Mouse (Mus musculus): ENCODE results near the gene Fam169b. TPM values are rescaled to one million over a fixed set of nuclear protein-coding genes. Genes with fewer than 3 reads are reported as not detected.

Gene Fam169b
- polyA plus RNA-seq, 2 experiments, result 0.28 to 0.30 TPM

DNA sequence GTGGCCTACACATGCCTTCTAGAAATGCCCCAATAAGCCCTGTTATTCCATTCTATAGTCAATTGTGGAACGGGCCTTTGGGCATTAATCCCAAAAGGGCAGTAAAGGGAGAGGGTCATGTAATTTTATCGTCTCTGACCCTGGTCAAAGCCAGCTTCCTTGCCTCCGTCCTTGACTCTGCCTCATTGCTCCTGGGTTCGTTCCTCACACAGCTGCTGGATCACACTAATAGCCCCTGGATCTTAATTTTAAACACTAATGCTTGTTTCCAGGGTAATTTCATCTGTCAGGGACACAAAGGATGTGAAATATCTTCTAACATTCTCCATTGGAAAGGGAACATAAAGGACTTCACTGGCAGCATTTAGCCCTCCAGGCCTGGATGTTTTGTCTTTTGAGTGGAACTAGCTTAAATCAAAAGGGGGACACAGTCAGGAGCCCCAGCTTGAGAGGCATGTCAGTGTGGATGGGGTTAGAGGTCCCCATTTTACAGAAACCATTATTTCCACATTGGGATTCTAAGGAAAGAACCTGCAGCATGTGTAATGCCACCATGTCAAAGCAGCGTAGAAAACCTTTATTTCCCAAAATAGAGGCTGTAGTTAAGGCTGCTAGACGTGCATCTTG lies 122.2 kb downstream of the Fam169b start:
- DNase-seq (ENCODE audit: low read depth in 3 of 3, low spot score in 3 of 3) (no peak), ATAC-seq (ENCODE audit: insufficient read depth) (no peak)
- Histone ChIP-seq H3K9ac (replicated peaks) (no peak overlapping the region), H3K4me3 (ENCODE audit: insufficient read depth in 1 of 2, low read depth in 2 of 2, low read length in 2 of 2) (no peak overlapping the region), H3K9me3 (ENCODE audit: control insufficient read depth, low read length) (no peaks in the 10 kb centered on the region), H3K27me3 (ENCODE audit: control insufficient read depth, insufficient read depth, low read length) (no peaks in the 10 kb centered on the region), H3K4me2 (ENCODE audit: low read depth) (no peak overlapping the region), H3K4me1 (replicated peaks; ENCODE audit: control insufficient read depth in 2 of 2, insufficient read depth in 2 of 2, low read length in 1 of 2) (no peaks in the 10 kb centered on the region), H3K36me3 (replicated peaks; ENCODE audit: control insufficient read depth, insufficient read depth, low read depth) (no peaks in the 10 kb centered on the region), H3K27ac (no peak overlapping the region)
- no peak for TF ChIP-seq EP300 (IDR thresholded peaks at IDR 0.05; ENCODE audit: low read depth)
- no peak for TF ChIP-seq CTCF (IDR thresholded peaks at IDR 0.05; ENCODE audit: low read depth)
- 53% methylated on average over 6 of the region's 6 CpGs for WGBS (ENCODE audit: insufficient replicate concordance)

DNA sequence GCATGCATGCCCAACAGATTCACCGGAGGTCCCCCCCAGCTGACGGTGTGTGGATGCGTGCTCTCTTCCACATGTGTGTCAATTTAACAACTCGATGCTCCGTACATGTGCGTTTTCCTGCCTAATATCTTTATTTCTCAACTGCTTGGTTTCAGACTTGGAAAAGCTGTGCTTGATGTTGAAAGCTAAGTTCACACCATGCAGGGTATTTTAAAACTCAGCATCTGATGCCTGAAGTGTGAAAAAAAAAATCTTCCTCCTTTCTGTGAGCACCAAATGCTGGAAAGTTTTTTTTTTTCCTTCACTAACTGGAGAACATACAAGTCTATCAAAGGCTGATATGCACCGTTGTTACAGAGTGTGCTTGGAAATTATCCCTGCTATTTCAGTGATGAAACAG lies 126.9 kb downstream of the Fam169b start:
- no peak overlapping the region for H3K27ac ChIP-seq
- ATAC-seq (ENCODE audit: insufficient read depth) (no peak), DNase-seq (ENCODE audit: low read depth in 3 of 3, low spot score in 3 of 3) (no peak)
- H3K4me1 ChIP-seq (replicated peaks; ENCODE audit: control insufficient read depth in 2 of 2, insufficient read depth in 2 of 2, low read length in 1 of 2), result no peaks in the 10 kb centered on the region
- H3K9ac ChIP-seq (replicated peaks), result no peak overlapping the region
- TF ChIP-seq CTCF (IDR thresholded peaks at IDR 0.05; ENCODE audit: low read depth), result no peak
- TF ChIP-seq EP300 (IDR thresholded peaks at IDR 0.05; ENCODE audit: low read depth), result no peak
- H3K27me3 ChIP-seq (ENCODE audit: control insufficient read depth, insufficient read depth, low read length), result no peaks in the 10 kb centered on the region
- no peak overlapping the region for H3K4me3 ChIP-seq (ENCODE audit: insufficient read depth in 1 of 2, low read depth in 2 of 2, low read length in 2 of 2)
- no peaks in the 10 kb centered on the region for H3K9me3 ChIP-seq (ENCODE audit: control insufficient read depth, low read length)
- H3K4me2 ChIP-seq (ENCODE audit: low read depth), result no peak overlapping the region
- H3K36me3 ChIP-seq (replicated peaks; ENCODE audit: control insufficient read depth, insufficient read depth, low read depth), result no peaks in the 10 kb centered on the region
- 69% methylated on average over 7 of the region's 7 CpGs for WGBS (ENCODE audit: insufficient replicate concordance)

DNA sequence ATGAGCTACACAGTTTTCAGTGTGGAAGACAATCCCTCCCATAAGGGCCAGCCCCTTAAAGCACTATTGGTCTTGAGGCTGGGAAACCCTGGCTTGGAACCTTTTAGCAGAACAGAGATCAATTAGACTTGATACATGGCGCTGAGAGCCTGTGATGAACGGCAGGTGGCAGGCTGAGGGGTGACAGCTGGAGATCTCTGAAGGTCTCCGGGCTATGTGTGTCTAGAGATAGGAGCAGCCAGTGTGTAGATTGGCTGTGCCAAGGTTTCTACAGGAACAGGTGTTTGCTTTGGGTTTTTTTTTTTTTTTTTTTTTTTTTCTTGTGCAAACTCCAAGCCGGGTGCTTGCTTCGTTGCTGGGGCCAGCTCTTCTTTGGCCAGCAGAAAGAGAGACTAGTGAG lies 135.0 kb downstream of the Fam169b start:
- H3K4me1 ChIP-seq (replicated peaks; ENCODE audit: control insufficient read depth in 2 of 2, insufficient read depth in 2 of 2, low read length in 1 of 2), result no peaks in the 10 kb centered on the region
- H3K4me2 ChIP-seq (ENCODE audit: low read depth), result no peak overlapping the region
- DNase-seq (ENCODE audit: low read depth in 3 of 3, low spot score in 3 of 3) (no peak), ATAC-seq (ENCODE audit: insufficient read depth) (no peak)
- no peak overlapping the region for H3K27ac ChIP-seq
- no peaks in the 10 kb centered on the region for H3K36me3 ChIP-seq (replicated peaks; ENCODE audit: control insufficient read depth, insufficient read depth, low read depth)
- no peak overlapping the region for H3K9ac ChIP-seq (replicated peaks)
- no peaks in the 10 kb centered on the region for H3K27me3 ChIP-seq (ENCODE audit: control insufficient read depth, insufficient read depth, low read length)
- H3K4me3 ChIP-seq (ENCODE audit: insufficient read depth in 1 of 2, low read depth in 2 of 2, low read length in 2 of 2), result no peak overlapping the region
- no peak for TF ChIP-seq CTCF (IDR thresholded peaks at IDR 0.05; ENCODE audit: low read depth)
- TF ChIP-seq EP300 (IDR thresholded peaks at IDR 0.05; ENCODE audit: low read depth), result no peak
- WGBS (ENCODE audit: insufficient replicate concordance), result 46% methylated on average over 5 of the region's 5 CpGs
- no peaks in the 10 kb centered on the region for H3K9me3 ChIP-seq (ENCODE audit: control insufficient read depth, low read length)

Other genes with a start within 250 kb of the Fam169b start
- not detected in 2 replicates for gene Pgpep1l, start 9.6 kb upstream of the Fam169b start, polyA plus RNA-seq (2012; rRNA removed)
- gene Pgpep1l, start 9.6 kb upstream of the Fam169b start, polyA plus RNA-seq (2014; fragmentation: Nextera tagmentation; extraction: Ambion mirVana), result not detected in 2 replicates